Mouse (Mus musculus) lung, postnatal 0 days (tissue): ENCODE measurements around the gene Hpse. TPM values are rescaled to one million over a fixed set of nuclear protein-coding genes. Genes with fewer than 3 reads are reported as not detected.

Source experiments
- ATAC-seq: fragments of 200-750 bp; cut with Nextera tagmentation; 2 replicates; pipeline ENCODE4 v1.8.0; 2017; ENCODE audit warnings: moderate library complexity
- DNase-seq: peaks from one replicate; pipeline ENCODE4 v3.0.0-alpha.2; 2016; ENCODE audit warnings: low spot score
- H3K27ac ChIP-seq: fragments of 300-500 bp; sonication (generic); 2 replicates; pipeline ENCODE4 v1.5.1; 2014; ENCODE audit warnings: antibody characterized with exemption, mild to moderate bottlenecking, low read length, mixed read lengths
- H3K27me3 ChIP-seq: fragments of 300-500 bp; sonication (generic); replicated peaks from 2 replicates; pipeline ENCODE4 v1.6.1; 2014; ENCODE audit warnings: low read length, mixed read lengths; ENCODE audit not compliant: insufficient read depth
- H3K36me3 ChIP-seq: fragments of 300-500 bp; sonication (generic); 2 replicates; pipeline ENCODE4 v1.6.1; 2014; ENCODE audit warnings: low read length, mixed read lengths; ENCODE audit not compliant: insufficient read depth
- H3K4me1 ChIP-seq: fragments of 300-500 bp; sonication (generic); 2 replicates; pipeline ENCODE4 v1.6.1; 2014; ENCODE audit warnings: antibody characterized with exemption, low read depth, low read length, mixed read lengths; ENCODE audit not compliant: insufficient read depth
- H3K4me2 ChIP-seq: fragments of 300-500 bp; sonication (generic); replicated peaks from 2 replicates; pipeline ENCODE4 v1.6.1; 2014; ENCODE audit warnings: low read depth, mild to moderate bottlenecking, low read length, moderate library complexity, mixed read lengths
- H3K4me3 ChIP-seq: fragments of 300-500 bp; sonication (generic); 2 replicates; pipeline ENCODE4 v1.5.1; 2014; ENCODE audit warnings: low read depth, low read length
- H3K9ac ChIP-seq: fragments of 300-500 bp; sonication (generic); replicated peaks from 2 replicates; pipeline ENCODE4 v1.6.1; 2014; ENCODE audit warnings: low read depth, mild to moderate bottlenecking
- H3K9me3 ChIP-seq: fragments of 300-500 bp; sonication (generic); 2 replicates; pipeline ENCODE4 v1.6.1; 2016; ENCODE audit warnings: low read length, mixed read lengths
- CTCF ChIP-seq: IDR thresholded peaks from 2 replicates; pipeline ENCODE4 v1.5.1; 2016; ENCODE audit warnings: antibody characterized with exemption, mild to moderate bottlenecking
- EP300 ChIP-seq: IDR thresholded peaks from 2 replicates; pipeline ENCODE4 v1.6.1; 2016; ENCODE audit warnings: antibody characterized with exemption, mild to moderate bottlenecking, control low read depth
- WGBS: fragments of 180-500 bp; shearing (Covaris S2); extraction: QIAGEN DNeasy Blood & Tissue Kit; methylation state at CpG from one replicate; pipeline ENCODE4 v1.1.7; 2014; 5-methylcytosine and 5-hydroxymethylcytosine counted together
- polyA plus RNA-seq: library from polyadenylated mRNA; unstranded; fragments of >200 nt; fragmentation: Nextera tagmentation; extraction: Ambion mirVana; gene quantifications from 2 replicates; pipeline ENCODE4 v1.2.1, GENCODE M21; 2015

Hpse gene
- polyA plus RNA-seq, 1 experiment from 2014 or later: 3.0 TPM

GRCm38 (mm10) chr5:100674711-100675376 lies 44.7 kb downstream of the Hpse start, which contains the start of gene Coq2:
TSS of gene Coq2 (minus strand) at chr5:100675140.
- H3K36me3 ChIP-seq: no peaks in the 10 kb centered on the region
- ATAC-seq (peak; percentile 69), DNase-seq (peak; percentile 94)
- H3K27ac ChIP-seq: peak within 1 kb of the TSS; percentile 68; the same call in 1 of the 2 replicates
- H3K4me2 ChIP-seq: peak within 1 kb of the TSS; percentile 72
- no peaks in the 10 kb centered on the region for H3K27me3 ChIP-seq
- no peaks in the 10 kb centered on the region for H3K9me3 ChIP-seq
- peak within 1 kb of the TSS; percentile 70 for H3K9ac ChIP-seq
- H3K4me3 ChIP-seq: peak within 1 kb of the TSS; percentile 78
- H3K4me1 ChIP-seq: 0 out of 2 replicates have a peak, but pooled peaks cover 5% of the 10 kb centered on the region
- TF ChIP-seq EP300 (no peak), CTCF (peak; percentile 93)
- WGBS: 7% methylated on average over 17 of the region's 17 CpGs

- 0 out of 2 replicates have a peak, but pooled peaks have one; percentile 1 for TF ChIP-seq CTCF
- no peak for TF ChIP-seq EP300
- WGBS: under 1% methylated on average over 68 of the region's 71 CpGs
These were observed 45.6 kb downstream of the Hpse start for GRCm38 (mm10) chr5:100673745-100674486.

GRCm38 (mm10) chr5:100672403-100672802 lies 47.1 kb downstream of the Hpse start:
- H3K4me2 ChIP-seq: no peak overlapping the region
- ATAC-seq (no peak), DNase-seq (no peak)
- WGBS: 74% methylated on average over 4 of the region's 4 CpGs
- 0 out of 2 replicates have a peak, but pooled peaks cover 5% of the 10 kb centered on the region for H3K4me1 ChIP-seq
- H3K4me3 ChIP-seq: no peak overlapping the region
- TF ChIP-seq EP300: no peak
- TF ChIP-seq CTCF: no peak
- no peaks in the 10 kb centered on the region for H3K36me3 ChIP-seq
- no peaks in the 10 kb centered on the region for H3K9me3 ChIP-seq
- H3K9ac ChIP-seq: no peak overlapping the region
- H3K27ac ChIP-seq: no peak overlapping the region
- H3K27me3 ChIP-seq: no peaks in the 10 kb centered on the region

More at GRCm38 (mm10) chr5:100673745-100674486, 45.6 kb downstream of the Hpse start:
- DNase-seq (peak; percentile 92), ATAC-seq (peak; percentile 97)
- Histone ChIP-seq H3K36me3 (no peaks in the 10 kb centered on the region), H3K9me3 (no peaks in the 10 kb centered on the region), H3K4me2 (peak overlapping the region; percentile 72), H3K27ac (peak overlapping the region; percentile 68; the same call in 1 of the 2 replicates), H3K27me3 (no peaks in the 10 kb centered on the region), H3K4me3 (peak overlapping the region; percentile 78), H3K9ac (peak overlapping the region; percentile 70), H3K4me1 (0 out of 2 replicates have a peak, but pooled peaks cover 5% of the 10 kb centered on the region)

- Histone ChIP-seq H3K9me3 (no peaks in the 10 kb centered on the region), H3K9ac (no peak overlapping the region), H3K4me1 (0 out of 2 replicates have a peak, but pooled peaks cover 5% of the 10 kb centered on the region), H3K4me2 (no peak overlapping the region), H3K27ac (no peak overlapping the region), H3K27me3 (no peaks in the 10 kb centered on the region), H3K36me3 (no peaks in the 10 kb centered on the region), H3K4me3 (no peak overlapping the region)
- DNase-seq (peak; percentile 40), ATAC-seq (peak; percentile 13; the same call in 1 of the 2 replicates)
- TF ChIP-seq EP300 (no peak), CTCF (no peak)
- WGBS: 46% methylated on average over 3 of the region's 3 CpGs
These were observed 47.6 kb downstream of the Hpse start for GRCm38 (mm10) chr5:100671897-100672296.

GRCm38 (mm10) chr5:100671398-100671797 lies 48.1 kb downstream of the Hpse start:
- no peak overlapping the region for H3K4me3 ChIP-seq
- H3K27me3 ChIP-seq: no peaks in the 10 kb centered on the region
- ATAC-seq: no peak
- 25% methylated on average over 5 of the region's 5 CpGs for WGBS
- no peaks in the 10 kb centered on the region for H3K9me3 ChIP-seq
- no peak overlapping the region for H3K4me2 ChIP-seq
- H3K27ac ChIP-seq: no peak overlapping the region
- no peaks in the 10 kb centered on the region for H3K36me3 ChIP-seq
- TF ChIP-seq CTCF (peak; percentile 78), EP300 (no peak)
- no peak overlapping the region for H3K9ac ChIP-seq
- H3K4me1 ChIP-seq: 0 out of 2 replicates have a peak, but pooled peaks cover 5% of the 10 kb centered on the region
- DNase-seq: peak; percentile 71

- no peaks in the 10 kb centered on the region for H3K9me3 ChIP-seq
- no peak overlapping the region for H3K4me3 ChIP-seq
- WGBS: 75% methylated on average over 1 of the region's 1 CpGs
- no peak overlapping the region for H3K27ac ChIP-seq
- H3K36me3 ChIP-seq: 0 out of 2 replicates have a peak, but pooled peaks cover 3% of the 10 kb centered on the region
- H3K4me2 ChIP-seq: no peak overlapping the region
- no peaks in the 10 kb centered on the region for H3K27me3 ChIP-seq
- H3K4me1 ChIP-seq: no peaks in the 10 kb centered on the region
- no peak overlapping the region for H3K9ac ChIP-seq
- TF ChIP-seq CTCF (no peak), EP300 (no peak)
- no peak for DNase-seq
- no peak for ATAC-seq
These were observed 52.6 kb downstream of the Hpse start for GRCm38 (mm10) chr5:100666965-100667364.
